Mouse (Mus musculus) midbrain, embryonic 15.5 days (tissue): ENCODE data around the gene Gm49384. TPM values are rescaled to one million over a fixed set of nuclear protein-coding genes. Genes with fewer than 3 reads are reported as not detected.

Source experiments
- ATAC-seq: fragments of 200-750 bp; cut with Nextera tagmentation; replicated peaks from 2 replicates; pipeline ENCODE4 v1.8.0; 2017; ENCODE audit warnings: moderate TSS enrichment
- H3K27ac ChIP-seq: fragments of 300-500 bp; sonication (generic); 2 replicates; pipeline ENCODE4 v1.5.1; 2015; ENCODE audit warnings: mild to moderate bottlenecking, inconsistent platforms
- H3K27me3 ChIP-seq: fragments of 300-500 bp; sonication (generic); replicated peaks from 2 replicates; pipeline ENCODE4 v1.6.1; 2015; ENCODE audit warnings: inconsistent platforms
- H3K36me3 ChIP-seq: fragments of 300-500 bp; sonication (generic); replicated peaks from 2 replicates; pipeline ENCODE4 v1.6.1; 2015; ENCODE audit warnings: inconsistent platforms
- H3K4me1 ChIP-seq: fragments of 300-500 bp; sonication (generic); 2 replicates; pipeline ENCODE4 v1.6.1; 2015; ENCODE audit warnings: inconsistent platforms
- H3K4me2 ChIP-seq: fragments of 300-500 bp; sonication (generic); 2 replicates; pipeline ENCODE4 v1.6.1; 2015; ENCODE audit warnings: inconsistent platforms, mild to moderate bottlenecking, moderate library complexity
- H3K4me3 ChIP-seq: fragments of 300-500 bp; sonication (generic); 2 replicates; pipeline ENCODE4 v1.5.1; 2015; ENCODE audit warnings: mild to moderate bottlenecking, inconsistent platforms
- H3K9ac ChIP-seq: fragments of 300-500 bp; sonication (generic); 2 replicates; pipeline ENCODE4 v1.6.1; 2015; ENCODE audit warnings: mild to moderate bottlenecking, inconsistent platforms
- H3K9me3 ChIP-seq: fragments of 300-500 bp; sonication (generic); 2 replicates; pipeline ENCODE4 v1.6.1; 2016; ENCODE audit warnings: inconsistent platforms
- WGBS: fragments of 180-500 bp; shearing (Covaris S2); methylation state at CpG from one replicate; pipeline ENCODE4 v1.1.7; 2015; ENCODE audit warnings: mixed read lengths; 5-methylcytosine and 5-hydroxymethylcytosine counted together
- polyA plus RNA-seq: library from polyadenylated mRNA; unstranded; fragments of >200 nt; fragmentation: Nextera tagmentation; extraction: Ambion mirVana; gene quantifications from 2 replicates; pipeline ENCODE4 v1.2.1, GENCODE M21; 2015

Gene Gm49384
- polyA plus RNA-seq, 1 experiment from 2014 or later: 9.0 TPM

GRCm38 (mm10) chr12:69216587-69216986, 12.5 kb upstream of the Gm49384 start:
- ATAC-seq: no peak
- Histone ChIP-seq H3K9me3 (no peaks in the 10 kb centered on the region), H3K9ac (no peak overlapping the region), H3K4me1 (no peaks in the 10 kb centered on the region), H3K27ac (no peak overlapping the region), H3K36me3 (no peaks in the 10 kb centered on the region), H3K4me3 (no peak overlapping the region), H3K4me2 (no peak overlapping the region), H3K27me3 (no peaks in the 10 kb centered on the region)
- WGBS: 97% methylated on average over 7 of the region's 7 CpGs

GRCm38 (mm10) chr12:69215000-69215785, 11.1 kb upstream of the Gm49384 start:
- no peaks in the 10 kb centered on the region for H3K36me3 ChIP-seq
- no peak overlapping the region for H3K4me2 ChIP-seq
- H3K27ac ChIP-seq: no peak overlapping the region
- no peak overlapping the region for H3K4me3 ChIP-seq
- H3K27me3 ChIP-seq: no peaks in the 10 kb centered on the region
- no peaks in the 10 kb centered on the region for H3K4me1 ChIP-seq
- H3K9ac ChIP-seq: no peak overlapping the region
- 85% methylated on average over 3 of the region's 3 CpGs for WGBS
- H3K9me3 ChIP-seq: no peaks in the 10 kb centered on the region
- no peak for ATAC-seq

DNA sequence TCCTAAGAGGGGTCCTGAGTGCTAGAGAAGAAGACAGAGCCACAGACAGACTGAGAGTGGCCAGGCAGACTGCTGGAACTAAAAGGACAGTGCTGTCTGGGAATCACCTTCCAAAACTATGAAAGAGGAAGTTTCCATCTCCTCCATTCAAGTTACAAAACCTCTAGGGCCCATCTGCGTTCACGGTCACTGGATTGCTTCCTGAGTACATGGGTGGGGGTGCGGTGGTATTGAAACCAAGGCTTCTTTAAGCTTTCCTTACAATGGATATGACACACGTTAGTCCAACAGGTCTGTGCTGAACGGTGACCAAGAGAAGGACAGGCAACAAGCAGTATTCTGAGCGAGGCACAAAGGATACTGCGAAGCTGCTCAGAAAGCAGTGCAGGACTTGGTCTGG, 10.3 kb upstream of the Gm49384 start:
- Histone ChIP-seq H3K9me3 (no peaks in the 10 kb centered on the region), H3K9ac (no peak overlapping the region), H3K27me3 (no peaks in the 10 kb centered on the region), H3K27ac (no peak overlapping the region), H3K4me1 (no peaks in the 10 kb centered on the region), H3K4me2 (no peak overlapping the region), H3K4me3 (no peak overlapping the region), H3K36me3 (no peaks in the 10 kb centered on the region)
- no peak for ATAC-seq
- WGBS: 91% methylated on average over 7 of the region's 7 CpGs

GRCm38 (mm10) chr12:69213186-69213777, 9.2 kb upstream of the Gm49384 start:
- Histone ChIP-seq H3K4me3 (no peak overlapping the region), H3K9ac (no peak overlapping the region), H3K27me3 (no peaks in the 10 kb centered on the region), H3K9me3 (no peaks in the 10 kb centered on the region), H3K4me2 (no peak overlapping the region), H3K36me3 (no peaks in the 10 kb centered on the region), H3K27ac (no peak overlapping the region), H3K4me1 (no peaks in the 10 kb centered on the region)
- WGBS: 94% methylated on average over 13 of the region's 13 CpGs
- no peak for ATAC-seq

DNA sequence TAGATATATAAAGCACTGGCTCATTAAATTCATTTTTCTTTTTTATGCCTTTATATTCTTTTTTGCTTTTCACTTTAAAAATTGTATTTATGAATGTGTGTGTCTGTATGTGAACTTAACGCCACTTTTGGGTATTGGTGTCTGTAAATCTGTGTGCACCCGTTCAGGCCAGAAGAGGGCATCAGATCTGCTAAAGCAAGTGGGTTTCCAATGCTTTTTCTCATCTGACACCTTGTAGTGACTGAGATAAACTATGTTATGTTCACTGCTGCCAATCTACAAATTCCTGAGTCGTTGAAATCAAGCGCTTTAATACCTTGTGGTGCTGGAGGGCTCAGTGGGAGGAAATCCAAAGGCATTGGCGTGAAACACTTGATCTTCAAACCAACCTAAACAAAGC, 7.0 kb upstream of the Gm49384 start:
- H3K4me3 ChIP-seq: no peak overlapping the region
- no peak overlapping the region for H3K9ac ChIP-seq
- H3K27me3 ChIP-seq: no peaks in the 10 kb centered on the region
- no peaks in the 10 kb centered on the region for H3K4me1 ChIP-seq
- H3K9me3 ChIP-seq: no peaks in the 10 kb centered on the region
- WGBS: 79% methylated on average over 5 of the region's 5 CpGs
- no peak overlapping the region for H3K4me2 ChIP-seq
- no peak overlapping the region for H3K27ac ChIP-seq
- ATAC-seq: no peak
- H3K36me3 ChIP-seq: no peaks in the 10 kb centered on the region

GRCm38 (mm10) chr12:69210056-69210979, 6.3 kb upstream of the Gm49384 start:
- 90% methylated on average over 18 of the region's 18 CpGs for WGBS
- Histone ChIP-seq H3K27ac (no peak overlapping the region), H3K4me1 (no peaks in the 10 kb centered on the region), H3K27me3 (no peaks in the 10 kb centered on the region), H3K9me3 (no peaks in the 10 kb centered on the region), H3K4me2 (no peak overlapping the region), H3K4me3 (no peak overlapping the region), H3K36me3 (no peaks in the 10 kb centered on the region), H3K9ac (no peak overlapping the region)
- ATAC-seq: no peak

GRCm38 (mm10) chr12:69208520-69208919, 4.5 kb upstream of the Gm49384 start:
- no peaks in the 10 kb centered on the region for H3K27me3 ChIP-seq
- H3K9ac ChIP-seq: no peak overlapping the region
- 93% methylated on average over 2 of the region's 2 CpGs for WGBS
- no peaks in the 10 kb centered on the region for H3K36me3 ChIP-seq
- H3K27ac ChIP-seq: no peak overlapping the region
- H3K9me3 ChIP-seq: no peaks in the 10 kb centered on the region
- H3K4me2 ChIP-seq: no peak overlapping the region
- peaks cover 4% of the 10 kb centered on the region for H3K4me1 ChIP-seq
- no peak for ATAC-seq
- H3K4me3 ChIP-seq: no peak overlapping the region

GRCm38 (mm10) chr12:69207926-69208325, 3.9 kb upstream of the Gm49384 start:
- no peaks in the 10 kb centered on the region for H3K27me3 ChIP-seq
- H3K4me1 ChIP-seq: peaks cover 4% of the 10 kb centered on the region
- no peaks in the 10 kb centered on the region for H3K36me3 ChIP-seq
- no peak overlapping the region for H3K27ac ChIP-seq
- H3K9me3 ChIP-seq: no peaks in the 10 kb centered on the region
- ATAC-seq: no peak
- no peak overlapping the region for H3K4me2 ChIP-seq
- no peak overlapping the region for H3K4me3 ChIP-seq
- H3K9ac ChIP-seq: no peak overlapping the region
- WGBS: 95% methylated on average over 7 of the region's 7 CpGs

GRCm38 (mm10) chr12:69207396-69207795, 3.3 kb upstream of the Gm49384 start:
- Histone ChIP-seq H3K27me3 (no peaks in the 10 kb centered on the region), H3K9ac (no peak overlapping the region), H3K36me3 (no peaks in the 10 kb centered on the region), H3K4me2 (no peak overlapping the region), H3K4me1 (peaks cover 4% of the 10 kb centered on the region), H3K4me3 (no peak overlapping the region), H3K9me3 (no peaks in the 10 kb centered on the region), H3K27ac (no peak overlapping the region)
- ATAC-seq: no peak
- WGBS: 96% methylated on average over 8 of the region's 8 CpGs

GRCm38 (mm10) chr12:69198985-69199384, 5.1 kb downstream of the Gm49384 start:
- H3K36me3 ChIP-seq: no peaks in the 10 kb centered on the region
- H3K27ac ChIP-seq: no peak overlapping the region
- peak overlapping the region; percentile 96; the same call in 1 of the 2 replicates for H3K4me2 ChIP-seq
- H3K4me1 ChIP-seq: peaks cover 35% of the 10 kb centered on the region
- no peak overlapping the region for H3K9ac ChIP-seq
- no peak overlapping the region for H3K4me3 ChIP-seq
- H3K9me3 ChIP-seq: no peaks in the 10 kb centered on the region
- no peaks in the 10 kb centered on the region for H3K27me3 ChIP-seq
- no peak for ATAC-seq

GRCm38 (mm10) chr12:69198164-69198535, 5.9 kb downstream of the Gm49384 start, which contains the start of gene Dnaaf2:
Dnaaf2 (minus strand) TSS chr12:69198429.
- peak within 1 kb of the TSS; percentile 96 for H3K4me2 ChIP-seq
- peak within 1 kb of the TSS; percentile 89 for H3K4me3 ChIP-seq
- H3K27ac ChIP-seq: peak within 1 kb of the TSS; percentile 94
- under 1% methylated on average over 18 of the region's 18 CpGs for WGBS
- peak within 1 kb of the TSS; percentile 76 for H3K9ac ChIP-seq
- no peaks in the 10 kb centered on the region for H3K27me3 ChIP-seq
- ATAC-seq: peak; percentile 55
- peaks cover 33% of the 10 kb centered on the region for H3K4me1 ChIP-seq
- H3K9me3 ChIP-seq: no peaks in the 10 kb centered on the region
- no peaks in the 10 kb centered on the region for H3K36me3 ChIP-seq
